Comparison of ENCODE assay signal across 8 mouse cellular contexts in genomic region chr4:129618786-129619691, GRCm38 (mm10). TPM values are rescaled to one million over a fixed set of nuclear protein-coding genes. Genes with fewer than 3 reads are reported as not detected.
DNase-seq lines count a peak whose midpoint lies in the region; ATAC-seq and TF ChIP-seq lines count a peak whose summit lies in the region.

Gene Iqcc (minus strand): TSS chr4:129619099.

- H3K36me3 ChIP-seq in ES-Bruce4 (ENCODE audit: control insufficient read depth, insufficient read depth, low read length, poor library complexity, severe bottlenecking) = no peaks in the 10 kb centered on the region
- H3K36me3 ChIP-seq in forebrain, embryonic 14.5 days (ENCODE audit: control insufficient read depth, insufficient read depth, low read length) = peaks cover 17% of the 10 kb centered on the region; the same call in 1 of the 2 replicates

- peak; percentile 72 for ATAC-seq in cerebellum, adult (ENCODE audit: insufficient number of reproducible peaks, low FRiP score, low TSS enrichment)
- peak; percentile 91 for ATAC-seq in forebrain, embryonic 14.5 days
- ATAC-seq in neutrophil, adult 5-6 weeks (ENCODE audit: extremely low read depth, insufficient number of reproducible peaks, low FRiP score, poor library complexity, severe bottlenecking) = peak; percentile 90

- TF ChIP-seq CTCF in ES-Bruce4 (IDR thresholded peaks at IDR 0.05; ENCODE audit: low read depth, low read length) = no peak
- no peak for TF ChIP-seq CTCF in lung, adult 2 months (IDR thresholded peaks at IDR 0.05; ENCODE audit: insufficient read depth, low read length)

- intact Hi-C loops in heart, postnatal 14 days (cut with DNase I) = no loop called here

- 4% methylated on average over 43 of the region's 44 CpGs for WGBS in forebrain, embryonic 14.5 days
- 5% methylated on average over 44 of the region's 44 CpGs for WGBS in lung, adult 2 months

- DNase-seq in forebrain, embryonic 14.5 days (ENCODE audit: low spot score) = peak; percentile 97
- peak; percentile 96 to 97 for DNase-seq in heart, postnatal 14 days
- peak; percentile 95 to 98 for DNase-seq in layer of hippocampus, adult 18-20 months (ENCODE audit: low spot score in 2 of 2)
- peak; percentile 91 for DNase-seq in lung, adult 2 months
- DNase-seq in thymus, adult 18-20 months = peak; percentile 95 to 96

- H3K4me1 ChIP-seq in ES-Bruce4 (ENCODE audit: control insufficient read depth, insufficient read depth, low read length) = peaks cover 2% of the 10 kb centered on the region
- H3K4me1 ChIP-seq in forebrain, embryonic 14.5 days (ENCODE audit: control insufficient read depth, insufficient read depth, low read length) = peaks cover 18% of the 10 kb centered on the region
- H3K4me1 ChIP-seq in lung, adult 2 months (ENCODE audit: control insufficient read depth, insufficient read depth, low read length) = peaks cover 15% of the 10 kb centered on the region

- H3K9me3 ChIP-seq in ES-Bruce4 (replicated peaks; ENCODE audit: control insufficient read depth, insufficient read depth, low read length, poor library complexity, severe bottlenecking) = no peaks in the 10 kb centered on the region
- no peaks in the 10 kb centered on the region for H3K9me3 ChIP-seq in forebrain, embryonic 14.5 days (replicated peaks; ENCODE audit: control insufficient read depth, low read length)

- H3K4me2 ChIP-seq in forebrain, embryonic 14.5 days (ENCODE audit: low read length) = peak within 1 kb of the TSS; percentile 93

- peak within 1 kb of the TSS; percentile 34 for H3K27ac ChIP-seq in ES-Bruce4 (ENCODE audit: insufficient read depth, low read length)
- peak within 1 kb of the TSS; percentile 84 for H3K27ac ChIP-seq in forebrain, embryonic 14.5 days (ENCODE audit: low read depth, low read length)

- 0 out of 2 replicates have a peak, but pooled peaks have one; percentile 13 for TF ChIP-seq EP300 in ES-Bruce4 (IDR thresholded peaks at IDR 0.05; ENCODE audit: insufficient read depth, low read depth, low read length)

- peak within 1 kb of the TSS; percentile 76 for H3K9ac ChIP-seq in ES-Bruce4 (ENCODE audit: low read depth, poor library complexity, severe bottlenecking)
- H3K9ac ChIP-seq in forebrain, embryonic 14.5 days (ENCODE audit: low read length) = peak within 1 kb of the TSS; percentile 91

- H3K4me3 ChIP-seq in ES-Bruce4 (ENCODE audit: low read depth, low read length) = peak within 1 kb of the TSS; percentile 85
- peak within 1 kb of the TSS; percentile 65 for H3K4me3 ChIP-seq in forebrain, embryonic 14.5 days (ENCODE audit: low read depth, low read length)
- peak within 1 kb of the TSS; percentile 96 for H3K4me3 ChIP-seq in lung, adult 2 months (replicated peaks; ENCODE audit: extremely low read depth, low read depth, low read length)

- H3K27me3 ChIP-seq in ES-Bruce4 (ENCODE audit: control insufficient read depth, insufficient read depth, low read length, poor library complexity, severe bottlenecking) = no peaks in the 10 kb centered on the region
- no peaks in the 10 kb centered on the region for H3K27me3 ChIP-seq in forebrain, embryonic 14.5 days (replicated peaks; ENCODE audit: control insufficient read depth, insufficient read depth, low read length)

- TF ChIP-seq POLR2A in ES-Bruce4 (IDR thresholded peaks at IDR 0.05; ENCODE audit: insufficient read depth, low read length) = peak; percentile 96
- TF ChIP-seq POLR2A in lung, adult 2 months (IDR thresholded peaks at IDR 0.05; ENCODE audit: borderline replicate concordance, extremely low read depth, low read depth, low read length) = peak; percentile 98; the same call in 1 of the 2 replicates

RNA-seq across cellular contexts. Expression of gene Iqcc, which starts in this region (rescaled TPM):
- 21.0 and 24.7 TPM in 2 replicates for polyA plus RNA-seq in ES-Bruce4 (2011; ENCODE audit: insufficient read depth, insufficient read length, low read depth, missing spikeins)
- polyA plus RNA-seq in forebrain, embryonic 14.5 days (2014; fragmentation: Nextera tagmentation; extraction: Ambion mirVana) = 23.6 and 29.4 TPM in 2 replicates
- 10 to 100 TPM; 16.3 to 17.6 TPM for total RNA-seq in heart, postnatal 14 days (2021)
- total RNA-seq in layer of hippocampus, adult 18-20 months (2021) = 10 to 100 TPM; 36.2 to 37.4 TPM
- polyA plus RNA-seq in lung, adult 2 months (2012; rRNA removed) = 31.1 and 36.5 TPM in 2 replicates
- 25.7 and 27.5 TPM in 2 replicates for total RNA-seq in neutrophil, adult 5-6 weeks (2017)

Comparison
In these comparisons a context has a peak if more than half of its experiments do, and no peak if none do; other contexts are left out.
1. Peak in every context shown above with its lines: DNase-seq, ATAC-seq, H3K4me3 ChIP-seq and H3K27ac ChIP-seq.